Mouse (Mus musculus): ENCODE data around the gene Cmc1.
"Not testable (repeated sequence)": the region's sequence is repeated elsewhere in the genome, so short reads cannot be mapped to it uniquely, and the experiment has no call there.

The Cmc1 gene

DNA sequence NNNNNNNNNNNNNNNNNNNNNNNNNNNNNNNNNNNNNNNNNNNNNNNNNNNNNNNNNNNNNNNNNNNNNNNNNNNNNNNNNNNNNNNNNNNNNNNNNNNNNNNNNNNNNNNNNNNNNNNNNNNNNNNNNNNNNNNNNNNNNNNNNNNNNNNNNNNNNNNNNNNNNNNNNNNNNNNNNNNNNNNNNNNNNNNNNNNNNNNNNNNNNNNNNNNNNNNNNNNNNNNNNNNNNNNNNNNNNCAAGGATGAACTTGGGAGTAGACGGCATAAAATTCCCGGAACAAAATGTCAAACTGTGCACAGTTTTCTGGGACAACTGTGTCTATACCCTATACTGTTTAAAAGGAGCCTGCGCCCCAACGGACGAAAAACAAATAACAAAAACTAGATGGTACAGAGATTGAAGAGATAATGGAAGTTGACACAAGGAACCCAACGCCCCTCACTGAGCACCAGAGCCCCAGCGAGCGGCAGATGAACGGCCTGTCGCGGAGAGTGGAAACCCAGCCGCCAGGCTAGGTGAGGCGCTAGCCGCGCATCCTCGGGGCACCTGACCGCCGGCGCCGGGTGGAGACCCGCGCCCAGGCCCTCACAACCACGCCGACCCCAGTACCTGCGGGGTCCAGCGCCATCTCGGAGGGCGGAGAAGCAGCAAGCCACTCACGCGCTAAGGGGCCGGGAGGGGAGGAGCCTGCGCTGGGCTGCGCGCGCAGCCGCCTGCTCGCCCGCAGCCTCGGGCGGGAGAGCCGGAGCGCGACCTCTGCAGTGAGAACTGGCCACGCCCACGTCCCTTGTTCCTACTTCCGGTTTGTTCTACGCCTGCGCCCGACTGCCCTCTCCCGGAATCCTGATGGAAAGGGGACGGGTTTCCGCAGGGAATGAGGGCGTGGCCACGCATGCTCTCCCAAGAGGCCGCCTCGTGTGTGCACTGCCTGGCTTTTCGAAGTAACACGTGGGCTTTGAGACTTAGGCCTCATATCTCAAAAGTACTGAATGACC, at the start of gene Cmc1:
Cmc1 (minus strand) TSS at position 771 of the 996 bp plus-strand sequence.
- in situ Hi-C loops (cut with MboI), result no loop called here

DNA sequence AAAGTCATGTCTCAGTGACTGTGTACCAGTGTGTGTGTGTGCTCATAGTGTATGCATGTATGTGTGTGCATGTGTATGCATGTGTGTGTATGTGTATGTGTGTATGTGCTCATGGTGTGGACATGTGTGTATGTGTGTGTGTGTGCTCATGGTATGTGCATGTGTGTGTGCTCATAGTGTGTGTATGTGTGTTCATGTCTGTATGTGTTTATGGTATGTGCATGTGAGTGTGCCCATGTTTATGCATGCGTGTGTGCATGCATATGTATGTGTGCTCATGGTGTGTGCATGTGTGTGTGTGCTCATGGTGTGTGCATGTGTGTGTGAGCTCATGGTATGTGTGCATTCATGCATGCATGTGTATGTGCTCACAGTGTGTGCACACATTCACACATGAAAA, 48.6 kb upstream of the Cmc1 start:
- in situ Hi-C loops (cut with MboI), result no loop called here

DNA sequence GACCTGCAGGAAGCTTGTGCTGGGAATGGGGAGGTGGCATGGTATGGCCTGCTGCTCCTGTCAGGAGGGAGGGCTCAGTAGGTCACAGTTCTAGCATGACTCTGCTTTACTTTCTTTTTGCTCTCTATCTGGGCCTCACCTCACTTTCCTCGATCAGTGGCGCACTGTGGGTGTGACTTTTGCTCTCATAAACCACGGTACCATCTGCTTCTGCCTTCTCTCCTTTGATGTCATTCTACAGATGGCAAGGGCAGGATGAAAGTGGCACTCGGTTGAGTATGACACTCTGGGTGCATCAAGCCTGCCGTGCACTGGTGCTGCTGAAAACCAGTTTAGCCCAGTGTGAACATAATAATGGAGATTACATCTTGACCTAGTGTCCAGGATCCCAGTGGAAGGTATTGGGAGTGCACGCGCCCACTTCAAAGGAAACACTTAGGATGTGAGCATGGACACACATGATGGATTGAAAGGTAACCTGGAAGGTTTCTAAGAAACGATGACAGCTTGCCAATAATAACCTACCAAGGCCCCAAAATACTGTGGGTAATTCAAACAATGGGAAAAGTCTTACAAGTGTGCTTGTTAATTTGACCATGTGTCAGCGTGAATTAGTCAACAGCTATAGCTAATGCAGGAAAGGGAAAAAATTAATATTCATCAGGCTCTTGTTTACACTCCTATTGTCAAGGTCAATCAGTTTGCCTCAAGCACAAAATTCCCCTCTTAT, 46.8 kb upstream of the Cmc1 start:
- in situ Hi-C loops (cut with MboI), result no loop called here

DNA sequence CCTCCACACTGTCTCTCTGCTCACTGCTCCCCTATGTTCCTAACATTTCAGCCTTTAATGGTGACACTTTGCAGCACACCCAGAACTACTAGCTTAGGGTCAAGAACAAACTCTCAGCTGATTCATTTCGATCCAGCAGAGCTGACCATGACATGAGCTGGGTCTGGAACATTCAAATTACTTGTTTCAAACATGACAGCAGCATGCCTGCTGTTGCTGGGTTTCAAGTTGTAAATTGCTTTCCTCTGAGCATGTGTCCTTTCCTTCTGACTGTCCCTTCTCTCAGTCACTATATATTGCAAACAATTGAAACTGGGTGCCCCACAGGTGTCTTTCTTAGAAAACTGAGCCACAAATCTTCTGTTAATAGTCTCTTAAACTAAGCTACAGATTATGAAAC, 43.3 kb upstream of the Cmc1 start:
- in situ Hi-C loops (cut with MboI), result no loop called here

DNA sequence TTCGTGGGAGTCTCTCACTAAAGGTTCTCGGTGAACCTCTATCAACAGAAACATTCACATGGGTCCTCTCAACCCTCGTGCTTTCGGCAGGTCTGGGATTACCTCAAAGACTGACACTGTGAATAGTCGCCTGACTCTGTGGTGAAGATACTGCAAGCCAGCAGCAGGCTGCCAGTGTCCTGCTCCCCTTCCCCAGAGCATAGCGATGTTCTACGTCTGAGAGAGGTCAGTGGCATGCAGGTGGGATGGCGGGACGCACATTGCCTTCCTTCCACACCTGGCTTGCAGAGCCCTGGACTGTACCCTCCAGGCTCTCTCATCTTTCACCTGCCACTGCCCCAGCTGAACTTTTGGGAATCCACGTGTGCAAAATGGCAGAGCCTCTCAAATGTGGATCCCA, 41.3 kb upstream of the Cmc1 start:
- in situ Hi-C loops (cut with MboI), result no loop called here

DNA sequence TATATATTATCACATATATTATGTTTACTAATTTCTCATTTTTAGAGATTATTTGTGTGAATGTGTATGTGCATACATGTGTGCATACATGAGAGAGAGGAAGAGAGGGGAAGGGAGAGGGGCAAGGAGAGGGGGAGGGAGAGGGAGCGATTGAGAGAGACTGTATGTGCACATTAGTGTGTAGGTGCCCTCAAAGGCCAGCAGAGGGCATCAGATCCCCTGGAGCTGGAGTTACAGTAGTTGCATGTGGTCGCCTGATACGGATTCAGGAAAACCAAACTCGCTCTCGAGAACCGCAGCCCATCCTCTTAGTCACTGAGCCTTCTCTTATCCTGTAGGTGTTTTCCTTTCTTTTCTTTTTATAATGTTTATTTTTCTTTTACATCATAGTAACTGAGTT, 38.4 kb upstream of the Cmc1 start:
- in situ Hi-C loops (cut with MboI), result no loop called here

DNA sequence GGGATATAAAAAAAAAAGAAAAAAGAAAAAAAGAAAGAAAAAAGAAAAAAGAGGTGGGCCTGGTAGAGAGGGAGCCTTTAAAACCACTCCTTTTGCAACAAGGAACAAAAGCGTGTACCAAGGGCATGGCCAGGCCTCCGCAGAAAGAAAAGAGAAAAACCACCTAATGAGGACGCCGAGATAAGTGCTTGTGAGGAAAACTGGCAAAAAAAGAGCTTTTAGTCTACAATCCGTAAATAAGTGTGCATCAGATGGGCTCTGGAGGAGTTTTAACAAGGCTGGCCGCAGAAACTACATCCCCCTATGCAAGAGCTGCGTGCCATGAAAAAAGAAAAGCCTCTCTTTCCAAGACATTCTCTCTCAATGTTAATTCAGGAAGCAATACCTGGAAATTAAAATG, 37.4 kb upstream of the Cmc1 start:
- in situ Hi-C loops (cut with MboI), result no loop called here

DNA sequence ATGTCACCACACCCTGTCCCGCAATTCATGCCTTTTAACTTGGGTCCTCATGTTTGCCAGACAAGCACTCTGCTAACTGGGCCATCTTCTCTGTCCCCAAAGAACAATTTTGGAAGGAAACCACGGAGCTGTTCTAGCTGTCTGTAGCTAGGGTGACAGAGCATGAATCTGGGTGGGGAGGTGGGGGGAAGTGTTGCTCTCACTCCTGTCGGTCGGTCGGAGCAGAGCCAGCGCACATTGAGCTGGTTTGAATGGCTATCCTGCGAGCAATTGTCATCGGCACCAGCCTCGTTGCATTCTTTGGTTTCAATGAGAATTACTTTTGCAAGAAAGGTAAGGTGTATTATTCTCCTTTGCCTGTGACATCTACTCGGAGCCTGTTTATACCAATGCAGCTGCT, 36.8 kb upstream of the Cmc1 start:
- in situ Hi-C loops (cut with MboI), result no loop called here

DNA sequence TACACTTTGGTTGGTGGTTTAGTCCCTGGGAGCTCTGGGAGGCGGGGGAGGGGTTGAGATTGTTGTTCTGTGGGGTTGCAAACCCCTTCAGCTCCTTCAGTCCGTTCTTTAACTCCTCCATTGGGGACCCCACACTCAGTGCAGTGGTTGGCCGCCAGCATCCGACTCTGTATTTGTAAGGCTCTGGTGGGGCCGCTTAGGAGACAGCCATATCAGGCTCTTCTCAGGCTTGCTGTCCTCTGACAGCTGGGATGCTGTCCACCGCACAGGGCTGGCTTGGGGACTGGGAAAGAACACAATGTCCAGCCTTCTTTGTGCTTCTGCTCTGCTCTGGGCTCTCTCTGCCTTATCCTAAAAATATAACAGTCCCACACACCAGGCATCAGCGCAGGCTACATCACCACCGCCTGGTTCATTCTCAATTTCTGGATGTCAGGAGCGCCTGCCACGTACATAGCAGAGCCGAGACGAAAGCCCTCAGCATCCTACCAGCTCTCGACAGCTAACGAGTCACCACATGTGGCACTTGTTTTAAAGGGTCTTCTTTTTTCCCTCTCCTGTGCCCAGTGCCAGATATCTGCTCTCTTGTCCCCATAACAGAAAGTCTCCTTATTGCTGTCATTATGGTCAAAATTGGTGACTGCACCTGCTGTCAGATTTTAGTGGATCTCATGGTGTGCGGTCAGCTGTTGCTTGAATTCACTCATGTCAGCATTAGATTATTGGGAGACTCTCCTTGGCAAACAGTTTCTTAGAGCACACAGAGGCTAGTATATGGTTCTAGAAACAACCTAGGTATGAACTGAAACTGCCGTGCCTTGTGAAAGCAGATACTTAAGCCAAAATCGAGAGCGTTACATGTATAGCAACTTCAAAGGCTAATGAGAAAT, 29.4 kb upstream of the Cmc1 start:
- in situ Hi-C loops (cut with MboI), result no loop called here

DNA sequence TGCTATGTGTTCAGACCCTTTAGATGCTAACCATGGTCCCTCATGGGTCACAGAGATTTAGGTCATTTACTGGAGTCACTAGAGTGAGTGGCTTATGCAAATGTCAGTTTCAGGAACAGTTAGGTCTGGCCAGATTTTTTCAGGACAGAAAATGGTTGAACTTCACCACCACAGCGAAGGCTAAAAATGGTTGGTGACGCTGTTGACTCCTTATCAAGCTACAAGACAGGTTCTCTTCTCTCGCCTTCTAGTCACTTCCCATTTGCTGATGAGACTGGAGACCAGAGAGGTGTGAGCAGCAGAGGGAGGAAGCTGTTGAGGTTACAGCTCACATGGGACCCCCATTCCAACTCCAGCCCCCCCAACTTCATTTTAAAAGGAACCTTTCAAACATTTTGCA, 26.7 kb upstream of the Cmc1 start:
- in situ Hi-C loops (cut with MboI), result no loop called here

DNA sequence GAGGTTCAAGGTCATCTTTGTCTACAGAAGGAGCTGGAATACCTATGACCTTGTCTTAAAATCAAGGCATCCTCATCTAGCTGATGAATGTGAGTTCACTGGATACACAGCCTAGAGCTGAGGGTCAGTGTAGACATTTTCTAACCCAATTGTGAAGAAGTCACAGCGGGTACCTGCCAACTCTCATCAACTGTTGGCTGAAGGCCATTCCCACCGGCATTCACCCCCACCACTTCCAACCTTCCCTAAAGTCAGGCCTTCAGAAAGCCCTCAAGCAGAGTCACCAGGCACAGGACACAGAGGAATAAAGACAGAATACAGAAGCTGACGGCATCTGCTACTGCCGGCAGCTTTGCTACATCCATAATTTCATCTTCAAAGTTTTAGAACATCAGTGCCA, 25.4 kb upstream of the Cmc1 start:
- in situ Hi-C loops (cut with MboI), result no loop called here

DNA sequence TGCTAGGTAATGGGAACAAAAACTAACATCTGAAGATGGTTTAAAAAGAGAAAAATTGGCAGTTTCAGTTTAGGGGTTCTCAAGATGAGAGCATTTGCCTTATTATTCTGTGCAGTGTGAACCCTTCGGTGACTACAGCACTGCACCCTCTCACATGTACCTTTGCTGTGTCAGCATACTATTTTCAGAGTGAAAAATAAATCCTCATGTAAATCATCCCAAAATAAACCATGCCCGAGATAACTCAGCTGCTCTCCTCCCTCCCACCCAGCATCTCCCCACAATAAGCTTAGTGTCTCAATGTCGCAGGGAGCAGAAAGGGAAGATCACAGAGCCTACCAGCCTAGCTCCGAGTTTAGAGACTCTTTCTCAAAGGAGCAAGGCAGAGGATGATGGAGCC, 23.1 kb upstream of the Cmc1 start:
- in situ Hi-C loops (cut with MboI), result no loop called here

DNA sequence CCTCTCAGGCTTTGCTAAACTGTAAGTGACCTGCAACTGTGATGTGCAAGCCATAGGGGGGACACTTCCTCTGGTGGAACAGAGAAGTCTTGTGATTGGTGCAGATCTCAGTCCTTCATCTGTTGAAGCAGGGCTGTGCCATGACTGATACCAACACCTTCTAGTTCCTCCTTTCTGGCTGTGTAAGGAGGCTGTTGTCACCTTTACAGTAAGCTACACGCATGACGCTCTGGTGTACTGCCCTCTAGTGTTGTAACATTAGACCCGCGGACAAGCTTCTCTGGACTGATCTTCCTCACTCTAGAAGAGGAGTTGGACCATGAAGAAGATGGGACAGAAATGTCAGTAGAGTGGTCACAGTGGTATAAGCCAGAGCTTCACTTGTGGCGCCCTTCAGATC, 18.6 kb upstream of the Cmc1 start:
- in situ Hi-C loops (cut with MboI), result no loop called here

DNA sequence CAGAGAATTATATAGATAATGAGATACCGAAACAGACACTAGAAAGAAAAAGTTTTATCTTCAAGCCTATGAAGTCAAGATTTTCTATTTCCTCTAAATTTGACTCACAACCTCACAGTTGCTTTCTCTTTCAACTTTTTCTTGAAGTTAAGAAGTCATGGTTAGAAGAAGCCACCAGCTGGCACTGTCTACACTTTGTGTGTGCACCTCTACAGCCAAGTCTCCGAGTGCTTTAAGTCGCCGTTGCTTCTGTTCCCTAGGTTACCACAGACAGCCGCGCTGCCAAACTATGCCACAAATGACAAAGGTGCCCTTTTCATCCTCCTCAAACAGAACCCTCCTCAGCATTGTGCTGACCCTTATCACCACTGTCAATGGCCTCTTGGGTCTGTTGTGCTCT, 17.6 kb upstream of the Cmc1 start:
- in situ Hi-C loops (cut with MboI), result no loop called here

DNA sequence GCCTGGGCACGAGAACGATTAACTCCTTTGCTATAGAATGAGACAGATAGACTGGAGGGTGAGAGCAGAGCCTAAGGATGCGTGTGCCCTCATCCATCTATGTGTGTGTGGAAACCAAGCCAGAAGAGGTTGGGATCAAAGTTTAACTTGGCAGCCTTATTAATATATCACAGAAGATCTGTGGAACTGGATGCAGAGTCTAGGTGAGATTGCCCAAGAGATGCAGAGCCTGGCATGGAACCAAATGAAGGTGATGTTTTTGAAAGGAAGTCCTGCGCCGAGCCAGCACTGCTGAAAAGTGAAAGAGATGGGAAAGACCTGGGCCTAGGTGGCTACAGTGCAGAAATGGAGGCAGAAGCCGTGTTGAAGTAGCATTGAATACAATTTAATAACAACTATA, 11.6 kb upstream of the Cmc1 start:
- in situ Hi-C loops (cut with MboI), result no loop called here

DNA sequence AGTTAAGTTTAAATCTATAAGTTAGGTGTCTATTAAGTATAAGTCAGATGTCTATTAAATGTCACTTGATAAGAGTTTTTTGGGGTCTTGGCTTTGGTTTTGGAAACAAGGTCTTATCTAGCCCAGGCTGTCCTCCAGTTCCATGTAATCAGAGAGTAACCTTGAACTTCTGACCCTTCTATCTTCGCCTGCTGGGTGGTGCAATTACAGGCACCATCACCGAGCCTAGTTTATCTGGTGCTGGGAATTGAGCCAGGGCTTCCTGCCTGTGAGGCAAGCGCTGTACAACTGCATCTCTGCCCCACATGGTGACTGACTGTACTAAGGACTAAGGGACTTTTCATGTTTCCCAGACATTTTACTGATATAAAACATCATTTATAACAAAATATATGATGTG, 10.0 kb upstream of the Cmc1 start:
- in situ Hi-C loops (cut with MboI), result no loop called here

DNA sequence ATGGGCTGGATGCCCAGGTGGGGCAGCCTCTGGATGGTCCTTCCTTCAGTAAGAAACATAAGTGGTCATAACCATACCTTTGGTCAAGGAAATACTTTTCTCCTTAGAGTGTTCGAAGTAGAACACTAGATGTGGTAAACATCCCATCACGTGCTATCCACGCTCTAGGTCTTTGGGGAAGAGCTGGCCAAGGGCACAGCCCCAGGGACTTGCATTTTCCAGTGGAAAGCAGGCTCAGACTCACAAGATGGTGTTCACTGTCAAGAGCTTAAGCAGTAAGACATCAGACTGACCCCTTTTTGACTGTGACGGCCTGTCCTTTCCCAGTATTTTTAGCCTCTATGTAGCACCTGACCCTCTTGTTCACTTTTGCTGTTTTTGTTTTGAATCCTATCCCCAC, 8.2 kb upstream of the Cmc1 start:
- in situ Hi-C loops (cut with MboI), result no loop called here

DNA sequence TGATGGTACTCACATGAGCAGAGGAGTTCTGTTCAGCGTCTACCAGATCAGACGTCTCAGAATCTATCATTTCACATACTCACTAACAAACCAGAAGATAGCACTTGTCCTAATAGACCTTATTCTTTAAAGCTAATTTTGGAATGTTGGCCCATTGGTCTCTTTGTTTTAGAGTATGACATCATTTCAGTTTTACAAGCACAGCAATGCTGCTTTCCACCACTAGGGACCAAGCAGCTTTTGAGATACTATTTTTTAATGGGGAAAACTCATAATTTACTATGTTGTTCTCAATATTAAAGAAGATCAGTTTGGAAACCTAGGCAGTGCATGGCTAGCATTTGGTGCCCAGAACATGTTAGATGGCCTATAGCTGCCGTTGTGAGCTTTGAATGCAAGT, 7.3 kb upstream of the Cmc1 start:
- in situ Hi-C loops (cut with MboI), result no loop called here

DNA sequence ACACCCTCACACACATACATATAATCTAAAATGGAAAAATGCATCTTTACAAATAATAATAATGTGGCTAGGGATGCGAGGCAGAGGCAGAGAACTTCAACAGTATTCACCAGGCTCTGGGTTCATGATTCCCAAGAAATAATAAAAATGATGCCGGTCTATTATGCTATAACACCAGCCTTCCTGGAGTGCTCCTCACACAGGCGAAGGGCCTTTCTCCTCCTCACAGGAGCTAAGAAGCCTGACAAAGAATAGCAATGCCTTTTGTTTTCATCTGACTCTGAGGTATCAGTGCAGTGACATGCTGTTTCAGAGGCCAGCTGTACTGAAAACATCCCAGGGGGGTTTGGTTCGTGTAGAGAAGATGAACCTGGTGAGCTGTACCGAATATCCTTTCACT, 4.7 kb upstream of the Cmc1 start:
- in situ Hi-C loops (cut with MboI), result no loop called here

DNA sequence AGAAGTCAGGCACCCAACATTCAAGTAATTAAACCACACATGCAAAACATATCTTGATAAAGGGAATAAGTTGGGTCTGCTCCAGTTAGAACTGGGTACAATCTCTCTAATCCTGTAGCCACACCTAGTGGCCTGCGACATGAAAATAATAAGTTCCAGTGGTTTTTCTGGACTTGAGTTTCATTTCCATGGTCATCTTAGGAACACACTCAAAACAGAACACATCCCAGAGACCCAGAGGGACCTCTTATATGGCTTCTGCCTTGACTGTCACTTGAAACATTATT, 1.2 kb upstream of the Cmc1 start:
- in situ Hi-C loops (cut with MboI), result no loop called here

DNA sequence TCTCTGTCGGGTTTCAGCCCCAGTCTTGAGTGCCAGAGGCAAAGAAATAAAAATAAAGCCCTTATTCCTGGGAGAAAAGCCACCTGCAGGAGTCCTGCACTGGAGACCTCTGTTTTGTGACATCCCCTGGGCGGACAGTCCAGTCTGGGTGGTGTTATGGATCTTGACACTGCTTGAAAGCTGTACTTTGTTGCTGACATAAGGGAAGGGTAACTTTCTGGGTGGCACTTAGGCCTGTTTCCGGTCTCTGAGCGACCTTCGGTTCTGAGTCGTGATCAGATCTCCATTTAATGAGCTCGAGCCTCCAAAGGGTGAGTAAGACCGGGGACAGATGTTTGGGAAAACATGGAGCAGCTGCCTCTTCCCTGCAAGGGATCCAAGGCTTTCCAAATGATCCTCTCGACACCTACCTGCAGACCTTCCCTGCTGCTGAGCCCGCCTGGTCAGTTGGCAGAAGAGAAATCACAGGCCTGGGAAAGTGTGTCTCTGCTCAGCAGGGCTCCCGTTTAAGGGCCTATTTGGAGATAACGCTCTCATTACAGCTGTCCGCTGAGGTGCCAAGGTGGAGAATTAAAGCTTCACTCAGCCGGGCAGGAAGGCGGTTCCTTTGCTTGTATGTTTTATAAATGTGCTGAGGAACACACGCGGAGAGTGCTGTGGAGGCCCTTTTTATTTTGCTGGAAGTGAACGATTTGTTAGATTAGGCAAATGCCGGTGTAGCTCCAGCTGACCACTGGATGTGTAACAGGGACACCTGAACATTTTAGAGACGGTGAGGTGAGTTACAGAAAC, 648 bp upstream of the Cmc1 start:
- in situ Hi-C loops (cut with MboI), result no loop called here

DNA sequence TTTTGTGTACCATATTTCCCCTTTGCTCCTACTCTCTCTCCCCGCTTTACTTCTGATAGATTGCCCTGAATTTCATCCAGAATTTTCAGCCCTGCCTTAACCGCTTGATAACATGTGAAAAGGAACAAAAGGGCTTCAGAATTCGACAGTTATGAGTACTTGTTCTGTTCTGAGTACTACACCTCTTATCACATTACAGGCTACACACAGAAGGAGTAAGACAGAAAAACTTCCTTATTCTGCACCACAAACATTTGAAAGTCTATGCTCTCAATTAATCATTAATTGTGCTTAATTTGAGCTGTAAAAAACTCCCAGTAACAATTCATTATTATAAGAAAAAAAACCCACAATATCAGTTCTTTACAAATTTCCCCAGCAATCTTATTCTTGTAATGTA, 9.6 kb downstream of the Cmc1 start:
- in situ Hi-C loops (cut with MboI), result not testable (repeated sequence)

Data from mature B cell (primary cell).